Mouse (Mus musculus) liver, adult (tissue): ENCODE data around the gene Smarcd2.

Experiments
- GATA4 ChIP-seq: IDR thresholded peaks from 2 replicates; pipeline ENCODE4 v1.6.1; 2014; ENCODE audit warnings: mild to moderate bottlenecking, low read length; ENCODE audit not compliant: insufficient replicate concordance

Gene Smarcd2

DNA sequence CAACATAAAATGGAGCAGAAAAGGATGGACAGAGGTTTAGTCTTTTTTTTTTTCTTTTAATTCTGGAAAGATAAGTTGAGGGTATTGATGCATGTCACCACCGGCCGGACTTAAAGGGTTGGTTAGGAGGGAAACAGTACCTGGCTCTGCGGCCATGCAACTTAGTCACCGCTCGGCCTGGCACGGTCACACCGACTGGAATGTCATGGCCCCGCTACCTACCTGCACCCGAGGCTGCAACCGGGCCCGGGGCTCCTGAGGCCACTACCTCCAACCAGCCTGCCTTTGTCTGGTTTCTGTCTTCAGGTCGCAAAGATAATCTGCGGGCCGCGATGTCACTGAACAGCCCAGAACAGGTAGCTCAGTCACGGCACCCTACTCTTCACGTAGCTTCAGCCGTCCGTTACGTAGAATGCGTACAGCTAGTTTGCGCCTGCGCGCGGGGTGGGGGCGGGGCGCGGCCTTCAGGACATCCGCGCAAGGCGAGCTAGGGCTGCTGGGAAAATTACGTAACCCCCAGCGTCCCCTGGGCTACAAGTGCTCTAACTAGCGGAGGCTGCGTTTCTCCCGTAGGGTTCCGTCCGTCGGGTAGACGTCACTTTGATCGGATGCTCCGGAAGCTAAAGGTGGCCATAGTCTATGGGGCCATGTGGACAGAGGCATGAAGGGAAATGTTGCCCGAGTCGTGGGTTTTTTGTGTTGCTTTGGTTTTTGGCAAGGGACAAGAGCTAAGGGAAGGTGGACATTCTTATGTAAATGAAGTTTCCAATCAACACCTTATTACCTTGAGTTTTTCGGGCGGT lies 56.6 kb downstream of the Smarcd2 start, which contains the start of gene Ccdc47:
Gene Ccdc47, minus strand, starts transcription at position 418 of the 803 bp plus-strand sequence.
- TF ChIP-seq GATA4, result no peak

- no peak for TF ChIP-seq GATA4
Observed at GRCm38 (mm10) chr11:106215450-106215859, 57.3 kb downstream of the Smarcd2 start.

- TF ChIP-seq GATA4, result no peak
Observed at GRCm38 (mm10) chr11:106214856-106215255, 57.9 kb downstream of the Smarcd2 start.
